Mouse (Mus musculus) spleen, postnatal 4 days (tissue): Measurements from ENCODE around the gene Alox5ap.

ENCODE experiments used
- DNase-seq, 2 experiments: peaks; one replicate each; pipeline ENCODE4 v3.0.0; 2022; ENCODE audit warnings: low spot score in 2 of 2

Alox5ap gene

DNA sequence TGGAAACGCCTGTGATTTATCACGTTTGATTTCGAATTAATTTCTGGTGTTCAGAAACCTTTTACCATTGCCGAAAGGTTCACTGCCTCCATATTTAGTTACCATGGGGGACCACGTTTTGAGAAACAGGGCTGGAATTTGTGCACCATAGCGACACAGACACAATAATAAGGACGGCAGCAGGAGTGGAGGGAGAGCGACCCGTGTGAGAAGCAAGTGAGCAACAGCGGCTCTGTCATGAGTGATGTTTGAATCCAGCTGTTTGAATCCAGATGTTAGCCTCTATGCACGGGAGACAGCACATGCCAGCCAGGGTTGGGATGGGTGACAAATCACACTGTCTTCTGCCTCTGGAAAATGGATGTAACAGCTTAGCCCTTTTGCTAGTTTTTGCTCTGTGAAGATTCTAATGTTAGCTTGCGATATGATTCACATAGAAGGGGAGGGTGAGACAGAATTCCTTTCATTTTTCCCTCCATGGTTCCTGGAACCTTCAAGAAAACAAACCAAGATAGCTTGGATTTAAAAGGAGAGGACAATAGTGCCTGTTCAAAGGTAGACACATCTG is 50.0 kb downstream of the Alox5ap start:
- no peak for DNase-seq

DNA sequence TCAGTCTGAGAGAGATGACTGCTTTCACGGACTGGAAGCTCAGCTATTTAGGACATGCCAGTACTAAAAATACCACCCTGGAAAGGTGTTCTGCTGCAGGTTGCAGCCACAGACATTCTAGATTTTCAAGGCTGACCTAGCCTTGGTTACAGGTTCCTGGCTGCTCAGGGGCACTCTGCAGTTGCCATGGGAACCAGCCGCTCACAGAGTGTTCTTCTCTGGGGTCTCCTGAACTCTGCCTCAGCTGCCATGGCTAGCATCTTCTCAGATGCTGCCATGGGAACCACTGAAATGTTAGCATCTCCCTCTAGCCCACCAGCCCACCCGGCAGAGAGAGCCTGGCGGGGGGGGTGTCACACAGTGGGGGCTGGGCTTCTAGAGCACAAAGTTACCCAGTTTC is 52.4 kb downstream of the Alox5ap start:
- no peak for DNase-seq

DNA sequence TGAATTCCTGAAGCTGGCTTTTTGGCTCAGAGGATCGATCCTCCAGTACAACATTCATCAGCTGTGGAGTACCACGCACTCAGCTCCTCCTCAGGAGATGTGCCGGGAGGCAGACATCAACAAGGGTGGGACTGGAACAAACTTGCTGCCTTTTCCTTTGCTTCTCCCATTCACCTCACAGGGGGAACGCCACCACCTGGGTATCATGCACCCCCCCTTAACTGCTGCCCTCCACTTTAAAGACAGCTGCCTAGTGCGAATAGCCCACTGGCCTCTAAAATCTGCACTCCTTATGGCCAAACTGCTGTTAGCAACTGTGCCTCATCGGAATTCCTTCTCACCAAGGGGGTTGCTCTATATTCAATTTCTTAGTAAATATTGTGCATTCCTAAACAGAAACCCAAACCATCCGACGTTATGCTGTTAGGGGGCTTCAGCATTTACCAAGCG is 55.3 kb downstream of the Alox5ap start:
- no peak for DNase-seq

DNA sequence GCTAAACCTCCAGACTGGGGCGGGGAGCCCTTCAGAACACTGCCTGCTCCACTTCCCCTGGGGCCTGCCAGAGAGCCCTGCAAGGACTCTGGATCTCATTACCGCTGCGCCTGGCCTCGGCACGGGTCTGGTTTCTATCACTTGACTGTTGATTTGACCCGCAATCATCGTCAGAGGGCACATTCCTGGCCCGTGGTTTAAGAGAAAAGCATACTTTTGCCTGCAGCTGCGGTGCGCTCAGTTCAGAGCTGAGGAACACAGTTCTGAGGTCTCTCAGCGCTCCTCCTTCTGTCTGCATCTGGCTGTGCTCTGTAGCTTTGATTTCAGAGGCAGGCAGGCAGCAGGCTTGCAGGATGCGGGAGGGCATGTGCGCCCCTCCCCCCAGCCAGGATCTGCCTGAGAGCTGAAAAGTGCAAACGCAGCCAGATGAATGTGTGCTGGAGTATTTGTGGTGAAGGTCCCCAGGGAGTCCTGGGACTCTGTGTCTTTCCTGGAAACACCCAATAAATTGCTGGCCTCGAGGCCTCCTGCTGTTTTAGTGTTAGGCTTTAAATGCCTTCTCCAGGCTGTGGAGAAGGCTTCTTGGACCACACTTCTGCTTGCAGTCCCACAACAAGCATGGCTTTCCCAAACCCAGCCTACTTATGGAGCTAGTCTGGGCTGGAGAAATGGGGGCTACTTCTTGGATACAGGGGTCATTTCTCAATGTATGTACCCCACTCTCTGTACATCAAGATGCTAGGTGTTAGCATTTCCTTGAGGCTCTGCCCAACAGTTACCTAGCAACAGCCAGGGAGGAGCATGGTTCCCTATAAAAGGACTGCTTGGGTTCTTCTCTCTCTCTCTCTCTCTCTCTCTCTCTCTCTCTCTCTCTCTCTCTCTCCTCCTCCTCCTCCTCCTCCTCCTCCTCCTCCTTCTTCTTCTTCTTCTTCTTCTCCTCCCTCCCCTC is 56.2 kb downstream of the Alox5ap start:
- DNase-seq = no peak

DNA sequence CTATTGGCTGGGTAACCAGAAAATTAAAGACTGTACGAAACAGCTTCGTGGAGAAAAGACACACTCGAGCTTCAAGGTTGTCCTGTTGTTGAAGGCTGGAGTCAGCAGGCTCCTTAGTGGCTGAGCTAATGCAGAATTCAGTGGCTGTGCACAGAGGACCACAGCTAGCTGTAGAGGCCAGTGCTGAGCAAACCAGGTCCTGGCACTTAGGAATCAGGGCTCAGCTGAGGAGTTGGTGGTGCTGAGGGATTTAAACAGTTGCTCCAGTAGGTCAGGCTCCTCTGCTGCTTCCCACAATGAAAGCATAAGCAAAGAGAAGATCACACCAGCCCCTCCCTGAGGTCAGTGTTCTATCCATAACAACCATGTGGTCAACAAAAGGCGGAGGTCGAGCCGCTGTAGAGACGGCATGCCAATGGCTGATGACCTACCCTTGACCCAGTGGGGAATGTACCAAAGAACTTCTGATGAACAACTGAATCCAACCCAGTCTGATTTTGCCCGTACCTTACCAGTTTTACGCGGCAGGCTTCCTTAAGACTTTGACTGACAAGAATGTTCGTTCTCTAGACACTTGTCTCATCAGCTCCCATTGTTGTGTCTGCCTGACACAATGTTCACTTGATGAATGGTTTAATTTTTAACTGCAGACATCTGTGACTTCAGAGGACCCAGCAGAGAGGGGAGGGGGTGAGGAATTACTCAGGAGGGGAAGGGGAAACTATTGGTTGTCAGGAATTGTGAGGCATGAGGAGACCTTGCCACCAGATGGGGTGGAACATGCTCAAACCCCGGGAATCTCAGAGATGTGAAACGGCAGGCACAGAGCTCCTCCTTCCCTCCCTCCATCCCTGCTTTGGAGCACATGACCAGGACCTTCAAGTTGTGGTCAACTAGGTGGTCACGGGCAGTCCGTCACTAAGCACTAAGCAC is 57.6 kb downstream of the Alox5ap start:
- no peak for DNase-seq

DNA sequence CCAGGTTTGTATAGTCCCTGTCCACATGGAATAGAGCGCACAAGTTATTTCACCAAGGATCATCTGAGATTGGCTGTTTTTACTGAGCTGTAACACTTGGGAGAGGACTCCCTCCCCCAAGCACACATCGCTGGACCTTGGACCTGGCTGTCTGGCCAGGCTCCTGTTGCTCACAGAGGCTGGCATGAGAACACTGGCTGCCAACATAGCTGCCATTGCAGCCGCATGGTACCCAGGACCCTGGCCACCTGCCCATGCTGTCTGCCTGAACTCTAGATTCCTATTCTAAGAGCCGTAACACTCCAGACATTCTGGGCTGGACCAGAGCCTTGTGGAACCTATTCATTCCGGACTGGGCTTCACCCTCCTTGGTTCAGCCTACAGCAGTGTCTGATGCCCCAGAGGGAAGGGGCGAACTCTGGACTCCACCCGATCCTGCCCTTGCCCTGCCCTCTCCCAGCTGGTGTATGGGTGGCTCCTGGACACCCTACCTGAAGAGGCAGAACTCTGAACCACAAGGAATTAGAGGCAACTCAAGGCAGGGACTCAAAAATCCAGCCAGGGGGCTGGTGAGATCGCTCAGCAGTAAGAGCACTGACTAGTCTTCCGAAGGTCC is 58.5 kb downstream of the Alox5ap start:
- DNase-seq = no peak

DNA sequence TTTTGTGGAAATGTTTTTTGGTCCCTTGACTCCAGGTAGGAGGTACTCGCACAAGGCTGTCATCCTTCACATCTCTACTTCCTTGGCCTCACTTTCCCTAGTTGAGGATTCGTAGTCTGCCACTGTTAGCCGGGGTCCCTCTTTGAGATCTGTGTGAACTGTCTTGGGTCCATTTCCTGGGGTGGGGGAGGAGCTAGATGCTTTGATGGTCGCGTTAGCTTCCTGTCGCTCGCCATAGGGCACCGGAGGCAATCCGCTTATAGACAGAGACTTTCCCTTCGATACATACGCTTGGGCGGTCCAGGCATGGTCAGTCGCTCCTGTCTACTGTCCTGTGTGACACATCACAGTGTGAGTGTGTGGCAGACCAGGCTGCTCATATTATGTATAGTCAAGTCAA is 60.2 kb downstream of the Alox5ap start:
- DNase-seq = no peak

DNA sequence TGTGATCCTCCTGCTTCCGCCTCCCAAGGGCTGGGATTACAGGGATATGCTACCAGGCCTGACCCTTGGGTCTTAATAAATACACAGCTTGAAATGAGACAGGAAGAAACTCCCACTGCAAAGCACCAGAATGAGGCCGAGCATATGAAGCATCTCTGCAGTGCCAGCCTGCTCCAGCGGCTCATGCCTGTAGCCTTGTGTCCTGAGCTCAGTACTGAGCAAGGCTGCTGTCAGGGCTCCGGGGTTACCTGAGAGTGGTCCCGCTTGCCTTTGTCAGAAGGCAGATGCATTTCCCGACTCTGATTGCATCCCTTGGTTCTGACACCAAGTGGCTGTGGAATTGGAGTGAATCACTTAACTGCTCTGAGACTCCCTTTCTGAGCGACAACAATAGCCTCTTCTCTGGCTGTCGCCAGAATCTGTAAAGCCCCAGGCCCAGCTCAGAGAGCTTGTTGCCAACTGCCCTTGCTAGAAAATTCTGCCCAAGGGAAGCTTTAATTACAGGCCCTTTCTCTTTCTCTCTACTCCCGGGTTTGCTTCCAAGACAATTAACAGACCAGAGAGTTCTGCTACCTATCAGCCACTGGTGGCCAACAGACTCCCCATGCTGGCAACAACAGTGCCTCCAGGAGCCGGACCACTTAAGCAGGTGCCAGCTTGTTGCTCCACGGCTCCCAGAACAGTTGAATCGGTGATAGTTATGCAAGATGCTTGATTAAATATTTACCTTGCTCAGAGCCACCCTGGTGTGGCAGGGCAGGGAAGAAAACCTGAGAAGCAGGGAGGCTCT is 64.7 kb downstream of the Alox5ap start:
- no peak for DNase-seq

DNA sequence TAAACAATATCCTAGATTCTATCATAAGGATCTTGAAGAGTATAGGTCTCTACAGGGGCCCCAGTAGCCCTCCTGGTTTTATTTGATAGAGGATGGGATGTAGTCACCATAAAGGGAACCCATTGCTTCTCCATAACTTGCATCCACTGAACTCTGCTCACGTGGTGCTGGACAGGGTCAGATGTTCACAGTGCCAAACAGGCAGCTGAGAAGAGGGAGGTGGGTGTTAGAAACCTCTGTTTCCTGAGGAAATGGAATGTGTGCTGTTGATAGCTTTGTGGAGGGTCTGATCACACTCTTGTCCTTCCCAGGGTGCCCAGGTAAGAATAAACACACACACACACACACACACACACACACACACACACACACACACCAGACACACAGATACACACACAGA is 66.0 kb downstream of the Alox5ap start:
- no peak for DNase-seq

DNA sequence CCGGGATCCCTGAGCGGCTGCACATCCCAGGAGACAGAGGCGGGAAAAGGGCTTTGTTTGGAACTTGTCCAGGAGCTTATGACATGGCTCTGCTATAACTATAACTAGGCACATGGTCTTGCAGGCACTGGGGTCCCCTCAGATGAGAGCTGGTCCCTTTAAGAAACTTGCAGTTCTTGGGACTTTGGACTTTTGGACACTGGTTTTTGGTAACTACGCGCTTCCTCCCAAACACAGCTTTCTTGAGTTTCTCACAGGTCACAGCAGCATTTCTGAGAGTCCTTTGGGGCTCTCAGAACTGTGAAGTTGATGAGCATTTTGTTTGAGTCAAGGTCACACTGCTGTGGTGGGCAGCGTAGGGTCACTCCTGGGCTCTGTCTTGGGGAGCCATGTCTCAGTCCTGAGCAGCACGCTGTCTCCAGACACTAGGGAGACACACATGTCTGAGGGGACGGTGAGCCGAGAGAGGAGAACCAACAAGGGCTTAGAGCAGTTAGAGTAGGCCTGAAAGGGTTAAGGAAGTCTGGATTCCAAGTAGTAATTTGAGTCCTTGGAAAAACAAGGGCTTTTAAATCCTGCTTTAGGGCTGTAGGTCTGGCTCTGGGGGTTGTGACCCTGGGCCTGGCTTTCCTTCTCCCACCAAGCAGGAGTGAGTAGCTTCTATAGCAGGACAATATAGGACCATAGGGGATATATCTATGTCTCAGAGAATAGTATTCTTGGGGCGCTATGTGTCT is 67.0 kb downstream of the Alox5ap start:
- DNase-seq = no peak

DNA sequence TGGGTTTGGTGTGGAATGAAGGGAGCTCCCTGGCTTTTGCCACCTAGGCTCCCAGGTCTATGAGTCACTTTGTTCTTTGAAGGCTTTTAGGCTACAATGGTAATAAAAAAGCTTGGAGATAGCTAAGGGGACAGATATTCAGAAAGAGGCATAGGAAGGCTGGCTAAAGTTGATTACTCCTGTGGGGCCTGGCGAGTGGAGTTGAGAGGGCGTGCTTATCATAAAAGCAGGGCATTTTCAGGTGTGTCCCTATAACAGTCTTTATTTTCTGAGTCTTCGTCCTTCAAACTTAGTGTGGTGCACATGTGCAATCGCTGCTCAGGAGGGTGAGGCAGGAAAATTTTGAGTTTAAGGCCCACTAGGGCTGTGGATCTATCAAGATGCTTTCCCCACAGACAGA is 68.2 kb downstream of the Alox5ap start:
- no peak for DNase-seq

DNA sequence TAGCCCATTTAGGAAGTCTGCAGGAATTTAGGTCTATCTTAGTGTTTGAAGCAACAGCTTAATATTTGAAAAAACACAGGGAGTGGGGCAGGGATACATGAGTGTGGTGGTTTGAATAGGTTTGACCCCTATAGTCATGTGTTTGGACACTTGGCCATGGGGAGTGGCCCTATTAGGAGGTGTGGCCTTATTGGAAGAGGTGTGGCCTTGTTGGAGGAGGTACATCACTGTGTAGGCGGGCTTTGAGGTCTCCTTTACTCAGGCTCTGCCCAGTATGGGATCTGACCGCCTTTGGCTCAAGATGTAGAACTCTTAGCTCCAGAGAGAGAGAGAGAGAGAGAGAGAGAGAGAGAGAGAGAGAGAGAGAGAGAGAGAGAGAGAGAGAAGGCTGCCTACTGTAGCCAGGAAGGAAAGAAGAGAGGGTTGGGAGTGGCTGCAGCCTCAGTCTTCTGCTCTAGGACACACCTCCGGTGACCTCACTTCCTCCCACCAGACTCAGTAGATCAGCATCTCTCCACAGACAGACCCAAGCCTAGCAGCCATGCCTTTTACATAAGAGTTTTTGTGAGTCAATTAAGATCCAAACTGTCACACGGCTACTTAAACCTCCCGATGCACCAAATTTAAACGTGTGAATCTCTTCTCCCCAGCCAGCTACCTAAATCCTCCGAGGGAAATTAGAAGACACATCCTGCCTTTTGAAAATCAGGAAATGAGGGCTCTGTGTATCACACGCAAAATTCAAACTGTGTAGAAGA is 69.6 kb downstream of the Alox5ap start:
- DNase-seq = no peak

DNA sequence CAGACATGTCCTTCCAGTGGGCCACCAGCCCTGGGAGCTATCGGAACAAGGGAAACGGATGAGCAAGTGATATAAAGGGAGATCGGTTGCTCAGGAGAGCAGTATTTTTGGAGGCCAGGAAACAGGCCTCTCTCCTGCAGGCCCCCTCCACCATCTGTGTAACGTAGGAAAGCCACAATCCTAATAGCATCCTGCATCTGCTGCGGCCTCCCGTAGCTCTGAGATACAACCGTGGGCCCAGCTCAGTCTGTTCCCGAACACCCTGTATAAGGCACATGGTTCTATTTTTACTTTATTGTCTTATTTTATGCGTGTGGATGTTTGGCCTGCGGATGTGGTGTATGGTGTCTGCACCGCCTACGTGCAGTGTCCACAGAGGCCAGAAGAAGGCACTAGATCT is 70.4 kb downstream of the Alox5ap start:
- no peak for DNase-seq

DNA sequence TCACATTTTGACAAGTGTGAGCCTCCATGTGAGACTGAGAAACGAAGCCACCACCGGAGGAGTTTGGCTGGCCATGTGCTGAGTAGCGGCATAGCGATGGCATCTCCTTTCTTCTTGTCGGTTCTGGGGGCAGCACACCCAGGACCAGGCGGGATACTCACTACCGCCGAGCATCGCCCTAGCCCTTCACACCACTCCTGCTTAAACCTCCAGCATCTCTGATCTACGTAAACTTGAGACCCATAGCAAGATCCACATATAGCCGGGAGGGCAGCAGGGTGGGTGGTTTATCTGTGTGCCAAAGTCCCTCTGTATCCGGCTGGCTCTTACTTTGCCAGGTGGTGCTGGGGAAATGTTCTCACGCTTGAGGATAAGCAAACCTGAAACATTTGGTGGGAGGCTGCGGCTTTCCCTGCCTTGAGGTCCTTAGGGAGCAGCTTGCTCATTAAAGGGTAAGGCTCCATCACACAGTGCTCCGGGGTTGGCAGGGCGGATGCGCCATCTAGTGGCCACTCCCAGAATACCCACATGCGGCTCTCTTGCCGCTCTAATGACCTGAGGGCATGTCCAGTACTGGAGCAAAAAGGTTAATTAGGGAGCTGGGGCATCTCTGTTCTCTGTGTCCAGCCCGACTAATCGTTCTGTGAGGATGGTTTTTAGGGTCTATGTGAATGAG is 71.1 kb downstream of the Alox5ap start:
- DNase-seq = peak; percentile 72 to 91

DNA sequence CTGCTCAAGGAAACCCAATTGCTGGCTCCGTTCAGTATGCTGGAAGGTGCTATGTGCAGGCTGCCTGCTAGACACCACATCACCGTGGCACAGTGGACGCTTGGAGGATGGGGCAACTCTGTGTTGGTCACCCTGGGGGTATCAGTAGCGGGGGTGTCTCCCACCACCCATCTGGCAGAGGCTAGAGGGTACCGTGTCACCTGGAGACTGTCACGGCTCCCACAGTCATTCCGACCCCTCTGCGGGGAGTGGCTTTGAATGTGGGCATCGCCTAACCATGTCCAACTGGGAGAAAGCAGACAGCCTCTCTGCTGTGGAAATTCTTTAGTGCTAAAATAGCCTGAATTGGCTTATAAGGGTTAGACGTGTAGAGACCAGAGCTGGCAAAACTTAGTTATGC is 72.6 kb downstream of the Alox5ap start:
- no peak for DNase-seq
